Mouse (Mus musculus) forebrain, embryonic 11.5 days (tissue): ENCODE results near the gene Acacb. TPM values are rescaled to one million over a fixed set of nuclear protein-coding genes. Genes with fewer than 3 reads are reported as not detected.

Experiments
- ATAC-seq: fragments of 200-750 bp; cut with Nextera tagmentation; replicated peaks from 2 replicates; pipeline ENCODE4 v1.8.0; 2017; ENCODE audit warnings: moderate TSS enrichment; ENCODE audit not compliant: low FRiP score
- DNase-seq: peaks from one replicate; pipeline ENCODE4 v3.0.0-alpha.2; 2017; ENCODE audit warnings: low spot score
- H3K27ac ChIP-seq: fragments of 300-500 bp; sonication (generic); 2 replicates; pipeline ENCODE4 v1.5.1; 2014; ENCODE audit warnings: low read depth, low read length
- H3K27me3 ChIP-seq: fragments of 300-500 bp; sonication (generic); 2 replicates; pipeline ENCODE4 v1.6.1; 2014; ENCODE audit warnings: mild to moderate bottlenecking, low read length, mixed read lengths; ENCODE audit not compliant: control insufficient read depth, insufficient read depth
- H3K36me3 ChIP-seq: fragments of 300-500 bp; sonication (generic); 2 replicates; pipeline ENCODE4 v1.6.1; 2014; ENCODE audit warnings: mild to moderate bottlenecking, low read length, moderate library complexity, mixed read lengths; ENCODE audit not compliant: control insufficient read depth, insufficient read depth
- H3K4me1 ChIP-seq: fragments of 300-500 bp; sonication (generic); replicated peaks from 2 replicates; pipeline ENCODE4 v1.6.1; 2014; ENCODE audit warnings: low read length, mixed read lengths; ENCODE audit not compliant: control insufficient read depth, insufficient read depth
- H3K4me2 ChIP-seq: fragments of 300-500 bp; sonication (generic); 2 replicates; pipeline ENCODE4 v1.6.1; 2014; ENCODE audit warnings: low read depth, mild to moderate bottlenecking, low read length, moderate library complexity, mixed read lengths; ENCODE audit not compliant: severe bottlenecking
- H3K4me3 ChIP-seq: fragments of 300-500 bp; sonication (generic); 2 replicates; pipeline ENCODE4 v1.5.1; 2014; ENCODE audit warnings: low read depth, low read length
- H3K9ac ChIP-seq: fragments of 300-500 bp; sonication (generic); 2 replicates; pipeline ENCODE4 v1.6.1; 2014; ENCODE audit warnings: low read length
- H3K9me3 ChIP-seq: fragments of 300-500 bp; sonication (generic); 2 replicates; pipeline ENCODE4 v1.6.1; 2016; ENCODE audit warnings: low read length, mixed read lengths; ENCODE audit not compliant: control insufficient read depth
- WGBS: fragments of 180-500 bp; shearing (Covaris S2); extraction: QIAGEN DNeasy Blood & Tissue Kit; methylation state at CpG from one replicate; pipeline ENCODE4 v1.1.7; 2014; 5-methylcytosine and 5-hydroxymethylcytosine counted together
- polyA plus RNA-seq: library from polyadenylated mRNA; unstranded; fragments of >200 nt; fragmentation: Nextera tagmentation; extraction: Ambion mirVana; gene quantifications from 2 replicates; pipeline ENCODE4 v1.2.1, GENCODE M21; 2014

Gene Acacb
- polyA plus RNA-seq, 1 experiment from 2014 or later: 1.3 TPM

GRCm38 (mm10) chr5:114290004-114290403, 143.7 kb downstream of the Acacb start:
- H3K27me3 ChIP-seq: peaks cover 2% of the 10 kb centered on the region; the same call in 1 of the 2 replicates
- no peaks in the 10 kb centered on the region for H3K9me3 ChIP-seq
- peaks cover 4% of the 10 kb centered on the region; the same call in 1 of the 2 replicates for H3K4me1 ChIP-seq
- DNase-seq (no peak), ATAC-seq (no peak)
- H3K36me3 ChIP-seq: no peaks in the 10 kb centered on the region
- 61% methylated on average over 3 of the region's 3 CpGs for WGBS
- H3K4me3 ChIP-seq: no peak overlapping the region
- no peak overlapping the region for H3K4me2 ChIP-seq
- no peak overlapping the region for H3K27ac ChIP-seq
- no peak overlapping the region for H3K9ac ChIP-seq

DNA sequence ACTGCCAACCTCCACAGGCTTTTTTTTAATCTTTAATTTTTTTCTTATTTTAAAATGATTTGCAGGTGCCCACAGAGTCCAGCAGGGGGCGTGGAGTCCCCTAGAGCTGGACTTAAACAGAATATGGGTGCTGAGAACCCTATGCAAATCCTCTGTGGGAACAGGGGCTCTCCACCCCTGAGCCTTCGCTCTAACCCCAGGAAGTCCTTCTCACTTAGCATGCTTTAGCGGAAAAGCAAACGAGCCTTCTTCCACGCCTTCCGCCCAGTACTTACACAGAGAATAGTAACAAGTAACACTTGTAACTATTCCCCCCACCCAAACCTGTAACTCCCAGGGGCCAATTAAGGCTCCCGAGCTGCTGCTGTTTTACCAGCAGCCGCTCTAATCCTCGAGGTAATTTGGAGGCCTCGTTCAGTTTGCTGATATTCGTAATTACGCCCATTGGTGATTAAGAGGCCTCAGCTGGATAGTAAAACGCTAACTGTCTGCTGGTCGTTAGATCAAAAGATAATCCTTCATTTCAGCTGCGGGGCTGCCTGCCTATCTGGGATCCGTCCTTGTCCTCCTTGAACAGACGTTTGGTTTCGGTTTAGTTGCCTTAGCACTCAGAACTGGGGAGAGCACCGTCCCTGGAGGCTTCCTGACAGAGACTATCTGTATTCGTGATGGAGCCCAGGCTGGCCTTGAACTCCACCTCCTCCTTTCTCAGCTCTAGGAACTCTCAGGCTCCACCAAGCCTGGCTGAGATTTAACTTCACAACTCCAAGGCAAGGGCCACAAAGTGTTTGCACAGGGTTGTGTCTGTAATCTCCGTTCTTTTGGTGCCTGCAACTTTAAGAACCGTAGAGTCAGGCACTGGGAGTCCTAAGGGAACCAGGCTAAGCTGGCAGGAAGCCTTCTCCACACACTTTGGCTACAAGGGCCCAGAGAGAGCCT, 150.6 kb downstream of the Acacb start:
- H3K4me3 ChIP-seq: no peak overlapping the region
- H3K4me2 ChIP-seq: no peak overlapping the region
- H3K9me3 ChIP-seq: no peaks in the 10 kb centered on the region
- no peaks in the 10 kb centered on the region for H3K36me3 ChIP-seq
- DNase-seq (no peak), ATAC-seq (no peak)
- 17% methylated on average over 22 of the region's 22 CpGs for WGBS
- no peak overlapping the region for H3K9ac ChIP-seq
- peaks cover 9% of the 10 kb centered on the region for H3K27me3 ChIP-seq
- H3K27ac ChIP-seq: no peak overlapping the region
- peaks cover 8% of the 10 kb centered on the region; the same call in 1 of the 2 replicates for H3K4me1 ChIP-seq

GRCm38 (mm10) chr5:114298212-114298894, 152.0 kb downstream of the Acacb start:
- Histone ChIP-seq H3K4me3 (no peak overlapping the region), H3K36me3 (no peaks in the 10 kb centered on the region), H3K27me3 (peaks cover 9% of the 10 kb centered on the region), H3K4me2 (no peak overlapping the region), H3K27ac (no peak overlapping the region), H3K9me3 (no peaks in the 10 kb centered on the region), H3K4me1 (peaks cover 8% of the 10 kb centered on the region; the same call in 1 of the 2 replicates), H3K9ac (no peak overlapping the region)
- DNase-seq (peak; percentile 67), ATAC-seq (no peak)
- 69% methylated on average over 18 of the region's 18 CpGs for WGBS

GRCm38 (mm10) chr5:114299156-114299855, 153.0 kb downstream of the Acacb start:
- H3K4me2 ChIP-seq: peak overlapping the region; percentile 21
- DNase-seq: peak; percentile 64
- ATAC-seq: peak; percentile 30; the same call in 1 of the 2 replicates
- WGBS: 29% methylated on average over 22 of the region's 22 CpGs
- peaks cover 8% of the 10 kb centered on the region; the same call in 1 of the 2 replicates for H3K4me1 ChIP-seq
- H3K4me3 ChIP-seq: no peak overlapping the region
- no peaks in the 10 kb centered on the region for H3K9me3 ChIP-seq
- H3K9ac ChIP-seq: peak overlapping the region; percentile 3; the same call in 1 of the 2 replicates
- no peaks in the 10 kb centered on the region for H3K36me3 ChIP-seq
- H3K27me3 ChIP-seq: peaks cover 9% of the 10 kb centered on the region
- H3K27ac ChIP-seq: no peak overlapping the region

- Histone ChIP-seq H3K4me2 (peak overlapping the region; percentile 21; the same call in 1 of the 2 replicates), H3K9me3 (no peaks in the 10 kb centered on the region), H3K4me3 (no peak overlapping the region), H3K27me3 (peaks cover 9% of the 10 kb centered on the region), H3K4me1 (peaks cover 8% of the 10 kb centered on the region; the same call in 1 of the 2 replicates), H3K9ac (no peak overlapping the region), H3K36me3 (no peaks in the 10 kb centered on the region), H3K27ac (no peak overlapping the region)
- no peak for ATAC-seq
- 58% methylated on average over 24 of the region's 24 CpGs for WGBS
- DNase-seq: no peak
These were observed 153.7 kb downstream of the Acacb start for GRCm38 (mm10) chr5:114299883-114300610.

Other genes with a start within 250 kb of the Acacb start
- 231 and 246 TPM in 2 replicates for gene Coro1c, start 237.8 kb upstream of the Acacb start, polyA plus RNA-seq
- 25.7 and 28.7 TPM in 2 replicates for gene Ssh1, start 152.6 kb upstream of the Acacb start, polyA plus RNA-seq
- not detected in 2 replicates for gene Dao, start 142.8 kb upstream of the Acacb start, polyA plus RNA-seq
- 13.9 and 14.0 TPM in 2 replicates for gene Usp30, start 81.1 kb upstream of the Acacb start, polyA plus RNA-seq
- 17.6 and 19.4 TPM in 2 replicates for gene Svop, start 55.0 kb upstream of the Acacb start, polyA plus RNA-seq
- gene Alkbh2, start 18.3 kb upstream of the Acacb start, polyA plus RNA-seq: 12.6 and 12.9 TPM in 2 replicates
- gene Ung, start 16.1 kb upstream of the Acacb start, polyA plus RNA-seq: 49.4 and 50.6 TPM in 2 replicates
- 0.25 and 0.60 TPM in 2 replicates for gene Foxn4, start 127.3 kb downstream of the Acacb start, polyA plus RNA-seq
- gene Myo1h, start 142.6 kb downstream of the Acacb start, polyA plus RNA-seq: 0.91 and 0.97 TPM in 2 replicates
- 86.4 and 93.3 TPM in 2 replicates for gene Kctd10, start 234.0 kb downstream of the Acacb start, polyA plus RNA-seq
- 52.9 and 59.6 TPM in 2 replicates for gene Ube3b, start 234.1 kb downstream of the Acacb start, polyA plus RNA-seq